ENCODE assay signal across 8 mouse cellular contexts in the genomic region with DNA sequence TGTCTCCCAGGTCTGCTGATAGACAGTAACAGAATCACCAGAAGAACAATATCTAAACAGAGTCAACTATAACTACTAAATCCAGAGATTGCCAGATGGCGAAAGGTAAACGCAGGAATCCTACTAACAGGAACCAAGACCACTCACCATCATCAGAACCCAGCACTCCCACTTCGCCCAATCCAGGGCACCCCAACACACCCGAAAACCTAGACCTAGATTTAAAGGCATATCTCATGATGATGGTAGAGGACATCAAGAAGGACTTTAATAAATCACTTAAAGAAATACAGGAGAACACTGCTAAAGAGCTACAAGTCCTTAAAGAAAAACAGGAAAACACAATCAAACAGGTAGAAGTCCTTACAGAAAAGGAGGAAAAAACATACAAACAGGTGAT.
A peak's percentile ranks its signal among the peaks of the same experiment; 100 is the strongest.
DNase-seq lines count a peak whose midpoint lies in the region; TF ChIP-seq lines count a peak whose summit lies in the region.
"Not testable (repeated sequence)": the region's sequence is repeated elsewhere in the genome, so short reads cannot be mapped to it uniquely, and the experiment has no call there.

No protein-coding gene starts in this region.

- intact Hi-C loops in left cerebral cortex, adult 2 months (cut with DNase I): not testable (repeated sequence)

- peak; percentile 9 for DNase-seq in adrenal gland, adult 2 months
- DNase-seq in frontal cortex, adult 2 months (ENCODE audit: extremely low spot score in 1 of 2, low spot score in 1 of 2): peak; percentile 6 to 9
- peak; percentile 21 for DNase-seq in heart, adult 8-10 months (ENCODE audit: low spot score)
- peak; percentile 0 to 9 for DNase-seq in kidney, postnatal 4 days
- DNase-seq in left cerebral cortex, adult 2 months (ENCODE audit: extremely low spot score in 1 of 2, low spot score in 2 of 2): peak; percentile 23 to 24
- peak; percentile 7 to 17 for DNase-seq in natural killer cell, adult 2 months (ENCODE audit: low spot score in 2 of 2)
- DNase-seq in spleen, postnatal 36 days (ENCODE audit: low spot score in 2 of 2): peak; percentile 2 to 8
- peak; percentile 11 for DNase-seq in urinary bladder, postnatal 10 days (ENCODE audit: low spot score)

- H3K27ac ChIP-seq in left cerebral cortex, adult 2 months: not testable (repeated sequence)

- H3K4me3 ChIP-seq in left cerebral cortex, adult 2 months: not testable (repeated sequence)

- not testable (repeated sequence) for TF ChIP-seq CTCF in left cerebral cortex, adult 2 months (IDR thresholded peaks at IDR 0.05)
